Mouse (Mus musculus) right cerebral cortex, postnatal 25 days (tissue): Measurements from ENCODE around the gene Pof1b.

Experiments
- DNase-seq: peaks from one replicate; pipeline ENCODE4 v3.0.0; 2022

The Pof1b gene

GRCm38 (mm10) chrX:112698508-112698907 is at the start of gene Pof1b:
Gene Pof1b, minus strand, starts transcription at chrX:112698651.
- no peak for DNase-seq

- DNase-seq = no peak
Measured at GRCm38 (mm10) chrX:112716587-112716986, 18.1 kb upstream of the Pof1b start.

- DNase-seq = no peak
Measured at GRCm38 (mm10) chrX:112694392-112694791, 4.1 kb downstream of the Pof1b start.

- DNase-seq = no peak
Measured at GRCm38 (mm10) chrX:112680605-112681004, 17.8 kb downstream of the Pof1b start.

- no peak for DNase-seq
Measured at GRCm38 (mm10) chrX:112675525-112675924, 22.9 kb downstream of the Pof1b start.

GRCm38 (mm10) chrX:112601306-112602120 is 96.9 kb downstream of the Pof1b start:
- DNase-seq = peak; percentile 52

GRCm38 (mm10) chrX:112600511-112601305 is 97.7 kb downstream of the Pof1b start, which contains the start of gene Zfp711:
Gene Zfp711, plus strand, starts transcription at chrX:112600526.
- DNase-seq = peak; percentile 58
